Mouse (Mus musculus) CD4-positive, CD25-positive, alpha-beta regulatory T cell, adult 2 months (primary cell): ENCODE results near the gene Rab3il1.

ENCODE experiments used
- DNase-seq: peaks from one replicate; pipeline ENCODE4 v3.0.0-alpha.2; 2012; ENCODE audit warnings: low read depth, low spot score

Gene Rab3il1

GRCm38 (mm10) chr19:10013348-10013747, 11.9 kb downstream of the Rab3il1 start:
- no peak for DNase-seq

- no peak for DNase-seq
Observed at GRCm38 (mm10) chr19:10013913-10014312, 12.4 kb downstream of the Rab3il1 start.

- DNase-seq, result no peak
Observed at GRCm38 (mm10) chr19:10014824-10015223, 13.4 kb downstream of the Rab3il1 start.

DNA sequence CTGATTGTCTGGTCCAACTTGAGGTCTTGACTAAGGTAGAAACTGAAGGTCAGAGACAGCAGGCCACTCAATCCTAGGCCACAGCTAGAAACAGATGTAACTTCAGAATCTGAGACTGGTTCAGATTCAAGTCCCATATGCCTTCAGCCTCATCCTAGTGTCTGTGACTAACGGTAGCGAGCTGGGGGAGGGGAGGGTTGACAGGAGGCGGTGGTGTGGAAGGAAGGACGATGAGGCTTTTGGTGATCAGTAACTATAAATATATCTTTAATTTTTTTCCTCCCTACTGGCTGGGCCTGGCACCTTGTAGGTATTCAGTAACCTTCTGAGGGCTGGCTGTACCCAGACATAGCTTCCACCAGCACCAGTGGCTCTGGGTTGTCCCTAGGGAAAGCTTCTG, 14.0 kb downstream of the Rab3il1 start:
- no peak for DNase-seq

- no peak for DNase-seq
Observed at GRCm38 (mm10) chr19:10016151-10016550, 14.7 kb downstream of the Rab3il1 start.

GRCm38 (mm10) chr19:10017637-10018526, 16.4 kb downstream of the Rab3il1 start:
- DNase-seq, result peak; percentile 52

DNA sequence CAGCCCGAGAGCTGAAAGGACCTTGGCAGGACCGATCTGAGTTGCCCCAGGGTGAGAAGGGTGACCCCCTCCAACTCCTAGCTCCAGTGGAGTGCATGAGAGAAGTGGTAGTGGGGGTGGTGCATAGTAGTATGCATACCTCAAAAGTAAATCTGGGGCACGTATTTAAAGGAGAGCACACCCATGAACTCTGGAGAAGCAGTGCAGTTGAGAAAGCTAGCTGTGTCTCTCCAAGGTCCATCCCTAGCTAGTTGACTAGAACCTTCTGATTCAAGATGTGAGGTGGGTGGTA, 17.0 kb downstream of the Rab3il1 start:
- DNase-seq, result no peak

GRCm38 (mm10) chr19:10019214-10019760, 17.8 kb downstream of the Rab3il1 start:
- no peak for DNase-seq

GRCm38 (mm10) chr19:10021981-10022380, 20.5 kb downstream of the Rab3il1 start:
- DNase-seq, result no peak

- DNase-seq, result no peak
Observed at GRCm38 (mm10) chr19:10022414-10023303, 21.2 kb downstream of the Rab3il1 start.

- no peak for DNase-seq
Observed at GRCm38 (mm10) chr19:10023304-10023758, 21.9 kb downstream of the Rab3il1 start.

DNA sequence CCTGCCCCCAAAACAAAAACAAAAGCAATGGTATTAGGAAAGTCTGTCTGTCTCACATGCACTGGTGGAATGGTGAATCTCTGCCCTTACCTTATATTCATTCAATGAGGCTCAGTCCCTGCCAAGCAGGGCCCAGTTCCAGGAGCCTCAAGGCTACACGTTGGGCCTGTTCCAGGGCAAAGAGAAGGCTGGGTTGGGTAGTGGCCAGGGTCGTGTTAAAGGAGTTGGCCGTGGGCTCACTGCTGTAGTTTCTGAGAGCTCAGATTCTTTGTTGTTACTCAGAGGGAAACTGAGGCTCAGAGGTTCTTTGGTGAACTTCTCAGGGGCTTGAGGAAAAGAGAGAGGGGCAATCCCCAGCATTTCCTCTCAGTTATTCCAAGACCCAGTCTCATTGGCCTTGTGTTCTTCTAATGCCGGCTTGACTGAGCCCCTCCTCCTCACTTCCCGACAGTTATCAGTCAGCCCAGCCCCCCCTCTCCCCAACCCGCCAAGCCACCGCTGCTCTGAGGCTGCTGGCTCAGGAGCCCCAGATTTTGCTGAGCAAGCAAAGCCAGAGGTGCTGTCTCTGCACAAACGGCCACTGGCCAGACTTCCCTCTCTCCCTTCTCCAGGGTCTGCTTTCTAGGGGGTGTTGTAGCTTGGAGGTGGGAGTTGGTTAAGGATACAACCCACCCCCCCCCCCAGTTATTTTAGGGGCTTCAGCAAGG, 23.9 kb downstream of the Rab3il1 start:
- no peak for DNase-seq

DNA sequence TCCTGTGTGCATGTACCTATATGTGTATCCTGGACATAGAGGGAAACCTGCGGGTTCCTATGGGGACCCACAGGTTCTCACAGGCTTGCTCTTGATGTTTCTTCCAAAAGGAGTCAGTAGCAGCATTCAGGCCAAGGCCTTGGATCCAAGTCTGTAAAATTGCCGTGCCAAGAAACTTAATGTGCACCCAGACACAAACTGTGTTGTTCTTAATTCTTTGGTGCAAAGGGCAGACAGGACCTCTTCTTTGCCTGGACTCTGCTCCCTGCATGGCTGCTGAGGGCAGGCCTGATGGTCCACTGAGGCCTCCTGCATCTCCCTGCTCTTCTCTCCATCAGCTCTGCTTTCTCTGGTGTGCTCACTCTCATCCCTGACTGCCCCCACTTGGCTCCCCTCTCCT, 28.3 kb downstream of the Rab3il1 start:
- DNase-seq, result no peak

DNA sequence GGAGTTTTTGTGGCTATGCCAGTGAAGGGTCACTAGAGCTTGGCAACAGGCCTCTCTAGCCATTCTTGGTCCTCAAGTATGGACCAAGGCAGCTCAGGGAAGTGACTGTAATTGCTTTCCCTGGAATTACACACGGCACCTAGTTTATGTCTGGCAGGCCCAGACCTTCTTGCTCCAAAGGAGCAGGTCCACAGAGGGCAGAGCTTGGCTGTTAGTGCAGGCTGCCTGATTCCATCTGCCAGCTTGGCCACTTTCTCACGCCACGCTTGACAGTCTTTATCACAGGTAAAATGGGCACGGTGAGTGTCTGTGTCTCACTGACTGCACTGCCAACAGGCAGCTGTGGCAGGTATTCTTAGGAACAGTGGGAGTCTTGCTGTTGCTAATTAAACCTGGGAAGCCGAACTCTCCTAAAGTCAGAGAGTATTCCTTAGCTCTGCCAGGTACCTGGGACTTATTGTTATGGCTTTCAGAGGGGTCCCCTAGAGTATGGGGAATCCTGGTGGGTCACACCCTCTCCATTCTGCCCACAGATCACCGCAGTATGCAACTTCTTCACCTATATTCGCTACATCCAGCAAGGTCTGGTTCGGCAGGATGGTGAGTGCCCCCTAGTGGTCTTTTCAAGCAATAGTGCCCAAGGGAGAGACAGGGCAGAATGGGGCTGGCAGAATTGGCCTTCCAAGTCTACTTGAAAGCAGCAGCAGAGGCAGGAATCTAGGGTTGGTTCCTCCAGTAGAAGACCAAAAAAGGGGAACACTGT, 31.9 kb downstream of the Rab3il1 start:
- DNase-seq, result peak; percentile 77

DNA sequence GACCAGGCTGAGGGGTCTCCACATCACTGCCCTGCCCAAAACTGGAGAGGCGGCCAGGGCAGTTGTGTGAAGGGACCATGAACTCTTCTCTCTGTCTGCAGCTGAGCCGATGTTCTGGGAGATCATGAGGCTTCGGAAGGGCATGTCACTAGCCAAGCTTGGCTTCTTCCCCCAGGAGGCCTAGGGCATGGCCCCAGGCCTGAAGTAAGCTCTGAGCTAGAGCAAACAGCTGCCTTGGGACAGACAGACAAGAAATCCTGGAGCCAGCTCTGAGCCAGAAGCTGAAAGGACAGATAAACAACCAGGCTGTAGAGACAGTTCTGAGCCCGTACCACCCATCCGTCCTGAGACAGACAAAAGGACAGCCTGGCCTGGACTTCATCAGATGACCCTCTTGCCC, 32.9 kb downstream of the Rab3il1 start:
- peak; percentile 4 for DNase-seq

DNA sequence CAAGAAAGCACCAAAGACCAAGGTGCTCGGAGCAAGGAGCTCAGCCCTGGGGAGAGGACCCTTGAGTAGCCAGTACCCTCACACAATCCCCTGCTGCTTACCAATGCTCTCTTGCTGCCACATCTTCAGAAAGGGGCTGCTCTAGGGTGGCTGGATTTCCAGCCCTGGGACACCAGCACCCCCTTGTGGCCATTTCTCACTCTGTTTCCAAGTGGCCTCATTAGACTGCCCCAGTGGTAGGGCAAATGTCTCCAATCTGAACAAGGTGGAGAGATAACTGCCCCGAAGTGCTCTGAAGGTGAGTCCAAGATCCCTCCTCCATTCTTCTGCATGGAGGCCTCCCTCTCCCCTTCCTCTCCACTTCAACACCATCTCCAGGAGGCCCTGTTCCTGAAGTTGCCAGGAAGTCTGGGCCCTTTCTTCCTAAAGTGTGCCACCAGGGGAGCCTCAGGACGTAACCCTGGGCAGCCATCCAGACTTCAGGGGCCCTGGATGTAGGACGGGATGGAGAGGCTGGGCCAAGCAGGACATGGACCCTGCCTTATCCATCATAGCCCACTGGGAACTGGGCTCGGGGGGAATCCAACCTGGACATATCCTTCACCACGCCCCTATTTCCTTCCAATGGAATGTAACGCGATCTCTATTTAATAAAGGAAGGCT, 33.4 kb downstream of the Rab3il1 start:
- peak; percentile 84 for DNase-seq

- no peak for DNase-seq
Observed at GRCm38 (mm10) chr19:10037534-10037933, 36.1 kb downstream of the Rab3il1 start.

- DNase-seq, result no peak
Observed at GRCm38 (mm10) chr19:10038364-10038763, 36.9 kb downstream of the Rab3il1 start.

DNA sequence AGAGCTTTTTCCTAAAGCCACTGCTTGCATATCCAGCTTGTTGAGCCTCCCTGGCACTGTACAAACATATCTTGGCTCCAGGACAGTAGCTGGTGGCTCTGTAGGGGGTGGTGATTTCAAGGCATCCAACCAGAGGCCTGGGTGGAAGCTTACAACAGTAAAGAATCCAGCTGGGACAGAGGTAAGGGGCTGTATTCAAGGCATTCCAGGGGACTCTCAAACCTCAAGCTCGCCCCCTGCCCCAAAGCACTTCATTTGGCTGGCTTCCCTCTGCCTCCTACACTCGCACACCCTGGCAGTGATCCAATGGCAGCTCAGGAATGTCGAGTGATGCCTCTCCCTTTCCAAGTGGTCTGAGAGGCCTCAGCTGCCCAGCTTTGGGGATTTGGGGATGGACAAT, 37.4 kb downstream of the Rab3il1 start:
- DNase-seq, result no peak

GRCm38 (mm10) chr19:10039615-10040014, 38.1 kb downstream of the Rab3il1 start:
- no peak for DNase-seq
